Mouse (Mus musculus): ENCODE data around the gene Npr2.

- TF ChIP-seq POLR2A (IDR thresholded peaks at IDR 0.05; ENCODE audit: borderline replicate concordance, insufficient read depth, low read length) (no peak), CTCF (IDR thresholded peaks at IDR 0.05; ENCODE audit: borderline replicate concordance, insufficient read depth, low read depth, low read length) (no peak)
These were observed 18.5 kb upstream of the Npr2 start for GRCm38 (mm10) chr4:43613060-43613730.

Measured in cerebellum, adult 2 months (tissue).